Mouse (Mus musculus) olfactory bulb, adult 2 months (tissue): ENCODE results near the gene Gna15. TPM values are rescaled to one million over a fixed set of nuclear protein-coding genes. Genes with fewer than 3 reads are reported as not detected.

ENCODE experiments used
- H3K27ac ChIP-seq: fragments of 200-500 bp; 2 replicates; pipeline ENCODE4 v1.5.1; 2012; ENCODE audit warnings: low read depth, low read length; ENCODE audit not compliant: insufficient read depth
- H3K4me1 ChIP-seq: fragments of 200-500 bp; 2 replicates; pipeline ENCODE4 v1.6.1; 2012; ENCODE audit warnings: low read length; ENCODE audit not compliant: control insufficient read depth, insufficient read depth
- H3K4me3 ChIP-seq: fragments of 200-500 bp; 2 replicates; pipeline ENCODE4 v1.5.1; 2012; ENCODE audit warnings: mild to moderate bottlenecking, low read depth, low read length, moderate library complexity; ENCODE audit not compliant: insufficient read depth
- CTCF ChIP-seq: fragments of 200-500 bp; IDR thresholded peaks from 2 replicates; pipeline ENCODE4 v1.5.1; 2012; ENCODE audit warnings: low read depth, mild to moderate bottlenecking, low read length, moderate library complexity; ENCODE audit not compliant: insufficient read depth
- POLR2A ChIP-seq: fragments of 200-500 bp; IDR thresholded peaks from 2 replicates; pipeline ENCODE4 v1.6.1; 2012; ENCODE audit warnings: mild to moderate bottlenecking, low read depth, low read length, moderate library complexity; ENCODE audit not compliant: insufficient read depth
- WGBS: fragments of 180-500 bp; shearing (Covaris S2); methylation state at CpG from one replicate; pipeline ENCODE4 v1.1.7; 2018; 5-methylcytosine and 5-hydroxymethylcytosine counted together
- polyA plus RNA-seq: library from polyadenylated mRNA; stranded (reverse); fragments of >200 nt; gene quantifications from 2 replicates; pipeline ENCODE4 v1.2.4, GENCODE M21; 2012; ENCODE audit warnings: low replicate concordance; ENCODE audit not compliant: missing spikeins, insufficient read depth, insufficient read length

Gna15 gene
- polyA plus RNA-seq, 1 experiment = not detected

GRCm38 (mm10) chr10:81565257-81566228 lies 41.5 kb upstream of the Gna15 start:
- no peak overlapping the region for H3K27ac ChIP-seq
- no peak overlapping the region for H3K4me3 ChIP-seq
- H3K4me1 ChIP-seq = peaks cover 60% of the 10 kb centered on the region
- TF ChIP-seq POLR2A = no peak
- TF ChIP-seq CTCF = no peak
- WGBS = 61% methylated on average over 20 of the region's 20 CpGs

- H3K4me3 ChIP-seq = no peak overlapping the region
- TF ChIP-seq POLR2A = no peak
- peak; percentile 68; the same call in 1 of the 2 replicates for TF ChIP-seq CTCF
- peaks cover 53% of the 10 kb centered on the region for H3K4me1 ChIP-seq
- WGBS = 60% methylated on average over 10 of the region's 10 CpGs
- H3K27ac ChIP-seq = no peak overlapping the region
These were observed 40.7 kb upstream of the Gna15 start for GRCm38 (mm10) chr10:81564734-81565133.

GRCm38 (mm10) chr10:81564216-81564615 lies 40.2 kb upstream of the Gna15 start:
- no peak overlapping the region for H3K4me3 ChIP-seq
- peaks cover 49% of the 10 kb centered on the region for H3K4me1 ChIP-seq
- TF ChIP-seq POLR2A (no peak), CTCF (no peak)
- WGBS = 26% methylated on average over 10 of the region's 10 CpGs
- no peak overlapping the region for H3K27ac ChIP-seq

GRCm38 (mm10) chr10:81563481-81563880 lies 39.5 kb upstream of the Gna15 start:
- WGBS = 45% methylated on average over 6 of the region's 6 CpGs
- H3K27ac ChIP-seq = no peak overlapping the region

GRCm38 (mm10) chr10:81562411-81562810 lies 38.4 kb upstream of the Gna15 start:
- 80% methylated on average over 6 of the region's 6 CpGs for WGBS
- no peak overlapping the region for H3K4me3 ChIP-seq

More at GRCm38 (mm10) chr10:81563481-81563880, 39.5 kb upstream of the Gna15 start:
- Histone ChIP-seq H3K4me1 (peaks cover 42% of the 10 kb centered on the region), H3K4me3 (no peak overlapping the region)
- TF ChIP-seq CTCF (no peak), POLR2A (no peak)

GRCm38 (mm10) chr10:81560719-81561459 lies 36.9 kb upstream of the Gna15 start:
- 38% methylated on average over 16 of the region's 16 CpGs for WGBS
- Histone ChIP-seq H3K4me3 (peak overlapping the region; percentile 99), H3K4me1 (peaks cover 39% of the 10 kb centered on the region), H3K27ac (no peak overlapping the region)
- TF ChIP-seq POLR2A (no peak), CTCF (no peak)

More at GRCm38 (mm10) chr10:81562411-81562810, 38.4 kb upstream of the Gna15 start:
- Histone ChIP-seq H3K27ac (no peak overlapping the region), H3K4me1 (peaks cover 39% of the 10 kb centered on the region)
- no peak for TF ChIP-seq CTCF
- no peak for TF ChIP-seq POLR2A

- peak overlapping the region; percentile 99 for H3K4me3 ChIP-seq
- 2% methylated on average over 36 of the region's 36 CpGs for WGBS
- TF ChIP-seq CTCF = no peak
- peak; percentile 53 for TF ChIP-seq POLR2A
- H3K27ac ChIP-seq = peak overlapping the region; percentile 98
- H3K4me1 ChIP-seq = peaks cover 32% of the 10 kb centered on the region
These were observed 35.9 kb upstream of the Gna15 start for GRCm38 (mm10) chr10:81559627-81560539.

GRCm38 (mm10) chr10:81559163-81559626 lies 35.2 kb upstream of the Gna15 start, which contains the start of gene Aes:
Gene Aes (plus strand): TSS chr10:81559488.
- peak within 1 kb of the TSS; percentile 99 for H3K4me3 ChIP-seq
- under 1% methylated on average over 47 of the region's 53 CpGs for WGBS
- H3K4me1 ChIP-seq = peaks cover 26% of the 10 kb centered on the region
- TF ChIP-seq POLR2A = 0 out of 2 replicates have a peak, but pooled peaks have one; percentile 24
- TF ChIP-seq CTCF = no peak
- H3K27ac ChIP-seq = peak within 1 kb of the TSS; percentile 98
